Mouse (Mus musculus): Measurements from ENCODE around the gene Dop1b.

The Dop1b gene

GRCm38 (mm10) chr16:93830071-93830470, 118.4 kb downstream of the Dop1b start:
- ATAC-seq (ENCODE audit: low TSS enrichment): no peak

DNA sequence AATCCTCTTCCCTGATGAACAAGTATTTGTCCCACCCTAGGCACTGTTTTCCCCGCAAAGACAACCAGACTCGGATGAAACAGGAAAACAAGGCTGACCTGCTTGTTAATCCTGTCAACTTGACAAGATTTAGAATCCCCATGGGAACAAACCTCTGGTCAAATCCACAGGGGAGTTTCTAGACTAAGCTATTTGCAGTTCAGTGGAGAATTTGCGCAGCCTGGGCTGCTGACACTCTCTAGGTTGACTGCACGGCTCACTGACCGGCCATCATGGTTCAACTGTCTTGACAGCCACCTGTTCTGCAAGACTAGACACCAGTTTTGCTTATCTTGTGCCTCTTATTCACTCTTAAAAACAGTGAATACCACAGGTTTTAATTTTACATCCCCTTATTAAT, 119.2 kb downstream of the Dop1b start:
- ATAC-seq (ENCODE audit: low TSS enrichment): no peak

DNA sequence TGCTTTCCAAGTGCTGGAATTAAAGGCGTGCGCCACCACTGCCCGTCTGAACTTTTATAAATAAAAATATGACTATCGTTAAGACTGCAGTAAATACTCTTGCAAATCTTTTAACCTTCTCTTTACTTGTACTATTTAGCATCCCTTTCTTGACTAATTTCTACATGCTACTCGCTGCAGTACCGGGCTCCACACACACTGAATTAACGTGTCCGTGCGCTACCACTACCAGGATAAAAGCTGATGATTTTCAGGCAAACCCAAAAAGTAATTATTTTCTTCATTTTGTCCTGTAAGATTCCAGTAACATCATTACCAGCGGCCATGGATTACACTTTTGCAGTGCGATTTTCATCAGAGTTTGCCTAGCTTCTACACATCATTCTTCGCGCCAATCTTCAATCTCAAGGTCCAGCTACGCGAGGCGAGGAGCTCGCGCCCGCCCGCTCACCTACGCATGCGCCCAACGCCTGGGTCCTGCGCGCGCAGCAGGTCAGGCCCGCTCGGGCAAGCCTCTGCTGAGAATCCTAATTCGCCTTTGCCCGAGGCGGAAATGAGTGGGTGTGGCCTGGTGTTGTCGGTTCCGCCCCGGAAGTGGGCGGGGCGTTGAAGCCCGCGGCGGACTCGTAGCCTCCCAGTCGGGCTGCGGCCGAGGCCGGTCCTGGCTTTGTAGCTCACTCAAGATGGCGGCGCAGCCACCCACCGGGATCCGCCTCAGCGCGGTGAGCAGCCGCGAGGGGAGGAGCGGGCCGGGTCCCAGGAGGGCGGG, 120.1 kb downstream of the Dop1b start, which contains the start of gene Morc3:
Gene Morc3, plus strand, starts transcription at position 495 of the 769 bp plus-strand sequence.
- ATAC-seq (ENCODE audit: low TSS enrichment): peak; percentile 93

- peak; percentile 53 for ATAC-seq (ENCODE audit: low TSS enrichment)
Measured at GRCm38 (mm10) chr16:93832451-93833276, 121.0 kb downstream of the Dop1b start.

DNA sequence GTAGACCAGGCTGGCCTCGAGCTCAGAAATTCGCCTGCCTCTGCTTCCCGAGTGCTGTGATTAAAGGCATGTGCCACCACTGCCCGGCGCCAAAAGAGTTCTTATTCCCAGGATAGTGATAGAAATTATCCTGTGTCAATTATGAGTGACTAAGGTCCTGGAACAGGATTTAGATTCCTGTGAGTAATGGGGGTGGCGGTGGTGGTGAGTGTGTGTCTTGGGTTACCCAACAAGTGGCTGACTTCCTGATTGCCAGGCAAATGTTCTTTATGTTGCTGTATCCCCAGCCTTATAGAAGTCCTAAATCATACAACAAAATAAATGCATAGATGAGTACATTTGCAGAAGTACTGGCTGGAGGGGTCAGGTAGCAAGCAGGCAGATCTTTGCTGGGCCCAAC, 121.8 kb downstream of the Dop1b start:
- ATAC-seq (ENCODE audit: low TSS enrichment): no peak

DNA sequence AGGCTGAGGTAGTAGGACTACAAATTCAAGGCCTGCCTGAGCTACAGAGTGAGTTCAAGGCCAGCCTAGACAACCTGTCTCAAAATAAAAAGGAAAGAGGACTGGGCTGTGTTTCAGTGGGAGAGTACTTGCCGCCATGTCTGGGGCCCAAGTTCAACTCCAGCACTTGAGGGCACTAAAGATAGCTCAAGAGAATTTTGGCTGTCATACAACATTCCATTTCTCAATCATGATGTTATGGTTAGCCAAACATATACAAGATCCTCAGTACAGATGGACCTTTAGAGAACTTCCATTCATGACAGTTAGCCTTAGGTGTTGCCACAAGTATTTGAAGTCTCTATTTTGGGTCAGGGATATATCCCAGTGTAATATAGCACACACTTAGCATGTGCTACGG, 122.4 kb downstream of the Dop1b start:
- no peak for ATAC-seq (ENCODE audit: low TSS enrichment)

DNA sequence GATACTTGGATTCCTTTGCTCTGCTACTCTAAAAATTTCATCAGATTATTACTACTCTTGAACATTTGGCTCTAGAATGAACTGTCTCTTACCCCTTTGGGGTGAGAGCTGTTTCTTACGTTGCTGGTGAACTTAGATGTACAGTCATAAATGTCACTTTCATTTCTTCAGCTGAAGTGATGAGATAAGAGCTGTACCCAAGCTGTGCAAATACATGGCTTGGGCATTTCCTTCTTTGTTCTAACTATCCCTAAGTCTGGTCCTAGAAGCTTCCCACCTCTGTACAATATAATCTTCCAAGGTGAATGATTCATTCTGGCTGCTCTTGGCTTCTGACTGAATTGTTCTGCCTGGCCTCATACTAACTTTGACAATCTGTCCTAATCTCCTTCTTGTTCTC, 127.3 kb downstream of the Dop1b start:
- ATAC-seq (ENCODE audit: low TSS enrichment): no peak

GRCm38 (mm10) chr16:93850527-93850926, 138.8 kb downstream of the Dop1b start:
- no peak for ATAC-seq (ENCODE audit: low TSS enrichment)

DNA sequence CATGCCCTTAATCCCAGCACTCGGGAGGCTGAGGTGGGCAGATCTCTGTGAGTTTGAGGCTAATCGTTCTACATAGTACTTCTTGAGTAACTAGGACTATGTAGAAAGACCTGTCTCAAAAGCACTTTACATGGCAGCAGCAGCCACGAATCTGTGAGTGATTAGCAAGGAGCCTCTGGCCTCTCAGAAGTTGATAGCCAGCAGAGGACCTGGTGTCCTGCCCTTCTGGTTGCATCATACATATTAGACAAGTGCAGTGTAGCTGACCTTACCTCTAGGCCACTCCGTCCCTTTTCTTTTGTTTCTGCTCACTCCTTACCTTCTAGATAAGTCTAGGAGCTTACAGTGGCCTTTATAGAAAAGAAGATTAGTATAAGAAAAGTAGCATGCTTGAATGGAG, 148.3 kb downstream of the Dop1b start:
- ATAC-seq (ENCODE audit: low TSS enrichment): no peak
